Mouse (Mus musculus) cerebellum, postnatal 36 days (tissue): ENCODE data around the gene Xlr5c.
"Not testable (repeated sequence)": the region's sequence is repeated elsewhere in the genome, so short reads cannot be mapped to it uniquely, and the experiment has no call there.

Experiments used
- DNase-seq, 2 experiments: peaks; one replicate each; pipeline ENCODE4 v3.0.0; 2021 to 2022; ENCODE audit warnings: mixed read lengths in 2 of 2

Gene Xlr5c

DNA sequence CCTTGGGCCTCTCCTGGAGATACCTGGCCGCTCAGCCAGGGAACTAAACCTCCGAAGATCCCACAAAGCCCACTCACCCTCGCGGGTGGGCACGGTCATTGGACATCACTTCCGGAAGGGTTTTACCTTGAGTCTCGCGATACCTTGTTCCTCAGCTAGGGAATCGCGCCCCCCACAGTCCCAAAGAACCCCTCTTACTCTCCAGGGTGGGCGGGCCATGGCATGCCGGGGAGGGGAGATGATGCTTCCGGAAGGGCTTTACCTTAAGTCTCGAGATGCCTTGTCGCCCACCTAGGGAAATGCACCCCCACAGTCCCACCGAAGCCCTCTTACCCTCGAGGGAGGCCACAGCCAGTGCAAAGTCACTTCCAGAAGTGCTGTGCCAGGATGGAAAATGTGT is at the start of gene Xlr5c, which contains the start of gene Xlr5a:
Gene Xlr5c (minus strand): TSS at position 101 of the 400 bp plus-strand sequence.
Gene Xlr5a (minus strand): TSS at position 101 of the 400 bp plus-strand sequence.
- not testable (repeated sequence) for DNase-seq

DNA sequence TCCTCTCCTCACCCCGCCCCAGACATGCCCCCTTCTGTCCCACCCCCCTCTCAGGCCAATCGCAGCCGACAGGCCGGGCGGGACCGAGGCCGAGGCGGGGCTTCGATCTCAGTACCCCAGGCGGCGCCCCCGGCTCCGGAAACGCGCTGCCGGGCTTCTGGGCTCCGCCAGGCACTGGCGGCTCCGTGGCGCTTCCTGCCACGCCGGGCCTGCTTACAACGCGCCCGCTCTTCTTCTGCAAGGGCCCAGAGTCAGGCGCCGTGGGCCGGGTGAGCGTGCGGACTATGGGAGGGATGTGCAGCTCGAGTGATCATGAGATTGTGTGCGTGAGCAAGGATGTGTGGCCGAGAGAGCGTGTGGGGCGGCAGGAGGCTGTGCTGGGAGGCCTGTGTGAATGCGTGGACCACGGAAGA is 49.7 kb upstream of the Xlr5c start, which contains the start of gene Zfp275:
Gene Zfp275 (plus strand): TSS at position 139 of the 413 bp plus-strand sequence.
- DNase-seq, result peak; percentile 61 to 77

DNA sequence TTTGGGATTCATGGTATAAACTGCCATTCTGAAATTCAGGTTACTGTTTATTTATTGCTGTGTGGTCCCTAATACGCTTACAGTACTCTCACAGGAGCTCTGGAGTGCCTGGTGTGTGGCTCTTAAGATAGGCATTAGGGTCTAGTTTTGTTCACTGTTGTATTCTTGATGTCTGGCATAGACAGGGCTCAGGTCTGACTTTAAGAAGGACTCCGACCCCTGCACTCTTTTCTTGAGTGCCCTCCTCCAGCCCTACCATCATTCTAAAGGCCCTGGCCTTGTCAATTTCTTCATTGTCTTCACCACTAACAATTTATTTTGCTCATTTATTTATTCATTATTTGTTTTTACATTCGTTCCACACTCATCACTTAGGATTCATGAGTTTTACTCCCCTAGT is 49.3 kb upstream of the Xlr5c start:
- DNase-seq, result no peak

DNA sequence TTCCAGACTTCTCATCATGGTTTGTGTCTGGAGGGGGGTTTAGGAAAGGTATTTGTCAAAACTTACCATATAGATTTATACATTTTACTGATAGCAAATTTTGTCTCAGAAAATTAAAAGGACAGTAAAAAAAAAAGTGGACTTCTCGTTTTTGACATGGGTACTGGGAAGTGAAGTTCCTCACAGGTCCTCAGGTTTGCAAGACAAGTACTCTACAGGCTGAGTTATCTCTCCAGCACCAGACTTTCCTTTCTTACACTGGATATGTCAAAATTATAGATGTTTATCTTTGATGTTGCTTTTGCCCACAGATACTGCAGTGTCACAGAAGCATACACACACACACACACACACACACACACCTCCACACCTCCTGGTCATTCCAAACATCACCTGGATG is 48.7 kb upstream of the Xlr5c start:
- no peak for DNase-seq

DNA sequence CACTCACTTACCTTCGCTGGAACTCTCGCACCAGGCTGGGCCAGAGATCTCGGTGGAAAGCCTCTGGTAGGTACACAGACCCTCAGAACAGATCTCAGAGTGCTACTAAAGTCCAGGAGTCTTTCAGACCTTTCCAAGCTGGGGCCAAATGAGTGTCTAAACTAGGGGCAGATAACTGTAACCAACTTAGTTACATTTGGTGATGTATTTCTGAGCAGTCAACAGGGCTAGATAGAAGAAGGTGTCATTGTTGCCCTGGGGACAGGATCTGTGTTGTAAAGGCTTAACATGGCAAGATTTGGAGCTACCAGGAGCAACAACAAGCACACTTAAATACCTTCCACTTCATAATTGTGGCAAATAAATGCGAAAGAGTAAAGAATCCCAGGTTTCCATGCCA is 44.0 kb upstream of the Xlr5c start, which contains the start of gene Gm45015:
Gene Gm45015 (minus strand): TSS at position 101 of the 400 bp plus-strand sequence.
- no peak for DNase-seq

DNA sequence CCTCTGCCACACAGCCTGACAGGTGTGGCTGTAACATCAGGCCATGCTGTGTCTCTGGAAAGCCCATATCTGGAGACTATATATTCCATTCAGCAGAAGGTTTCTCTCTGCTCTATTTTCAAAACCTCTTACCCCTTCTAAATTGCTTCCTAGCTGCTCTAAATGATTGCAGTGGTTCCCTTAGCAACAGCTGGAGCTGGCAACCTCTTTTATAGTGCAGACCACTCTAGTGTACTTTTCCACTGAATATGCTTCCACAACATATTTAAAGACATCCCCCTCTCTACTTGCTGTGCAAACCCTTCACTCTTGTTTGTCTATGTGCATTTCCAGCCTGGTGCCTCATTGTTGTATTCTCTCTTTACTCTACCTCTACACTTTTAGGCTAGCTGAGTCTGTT is 40.8 kb upstream of the Xlr5c start:
- DNase-seq, result no peak

DNA sequence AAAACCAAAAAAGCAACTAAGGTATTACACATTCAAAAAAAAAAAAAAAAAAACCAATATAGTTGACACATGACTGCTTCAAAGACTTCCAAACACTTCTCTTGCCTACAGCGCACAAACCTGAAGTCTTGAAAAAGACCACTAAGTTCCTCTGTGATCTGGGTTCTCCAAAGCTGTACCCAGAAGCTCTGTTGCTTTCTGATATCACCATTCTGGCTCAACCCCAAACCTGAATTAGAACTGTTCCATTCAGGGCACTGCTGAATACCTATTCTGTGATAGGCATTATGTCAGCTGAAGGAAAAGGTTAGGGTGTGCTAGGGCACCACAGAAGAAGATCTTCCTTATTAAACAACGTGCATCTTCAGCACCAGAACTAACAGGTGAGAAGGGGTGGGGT is 34.4 kb upstream of the Xlr5c start:
- no peak for DNase-seq

DNA sequence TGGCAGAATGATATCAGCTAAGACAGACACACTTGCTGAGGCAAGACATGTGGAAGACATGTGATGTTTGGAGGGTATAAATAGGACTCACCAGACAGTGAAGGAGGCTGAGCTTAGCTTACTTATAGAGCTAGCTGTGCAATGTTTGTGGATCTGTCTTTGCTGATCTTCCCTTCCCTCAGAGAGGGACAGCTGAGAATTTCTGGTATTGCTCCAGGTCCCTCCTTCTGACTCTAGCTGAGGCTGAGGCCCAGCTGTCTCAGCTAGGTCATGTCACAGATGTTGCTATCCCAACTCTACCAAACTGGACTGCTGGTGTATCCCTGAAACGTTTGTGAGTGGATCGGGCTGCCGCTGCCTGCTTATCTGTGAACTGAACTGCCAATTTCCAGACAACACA is 28.3 kb upstream of the Xlr5c start:
- DNase-seq, result no peak

DNA sequence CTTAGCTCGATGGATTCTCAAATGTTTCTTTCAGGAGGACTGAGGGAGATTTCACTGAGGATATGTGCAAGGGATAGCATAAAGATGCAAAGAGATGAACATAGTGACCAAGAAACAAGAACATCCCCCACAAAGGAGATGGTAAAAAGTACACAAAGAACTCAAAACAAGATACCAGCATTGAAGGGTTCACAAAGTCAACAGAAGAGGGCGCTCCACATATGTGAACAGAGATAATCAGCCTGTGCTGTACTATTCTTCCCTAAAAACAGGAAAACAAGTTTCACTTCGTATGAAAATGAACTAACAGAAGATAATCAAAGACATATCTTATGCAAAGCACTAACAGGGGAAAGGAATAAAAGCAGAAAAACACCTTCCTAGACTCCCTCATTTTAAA is 19.7 kb upstream of the Xlr5c start:
- DNase-seq, result peak; percentile 9 to 43

DNA sequence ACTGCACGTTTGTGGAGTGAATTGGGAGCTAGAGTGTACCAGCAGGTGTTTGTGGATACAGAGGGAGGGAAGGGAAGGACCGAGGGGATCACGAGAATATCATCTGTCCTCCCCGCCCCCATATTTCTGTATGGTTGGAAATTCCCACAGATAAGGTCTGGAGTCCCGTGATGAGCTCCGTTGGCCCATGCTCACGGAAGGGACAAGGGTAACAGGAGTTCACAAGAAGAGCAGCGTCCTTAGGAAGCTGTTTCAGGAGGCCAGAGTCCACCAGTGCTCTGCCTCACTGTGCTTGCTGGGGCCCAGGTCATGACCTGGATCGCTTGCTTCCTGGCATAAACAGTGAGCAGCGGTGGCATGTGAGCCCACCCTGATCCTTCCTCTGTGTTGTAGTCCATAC is 3.0 kb upstream of the Xlr5c start:
- DNase-seq, result not testable (repeated sequence)

DNA sequence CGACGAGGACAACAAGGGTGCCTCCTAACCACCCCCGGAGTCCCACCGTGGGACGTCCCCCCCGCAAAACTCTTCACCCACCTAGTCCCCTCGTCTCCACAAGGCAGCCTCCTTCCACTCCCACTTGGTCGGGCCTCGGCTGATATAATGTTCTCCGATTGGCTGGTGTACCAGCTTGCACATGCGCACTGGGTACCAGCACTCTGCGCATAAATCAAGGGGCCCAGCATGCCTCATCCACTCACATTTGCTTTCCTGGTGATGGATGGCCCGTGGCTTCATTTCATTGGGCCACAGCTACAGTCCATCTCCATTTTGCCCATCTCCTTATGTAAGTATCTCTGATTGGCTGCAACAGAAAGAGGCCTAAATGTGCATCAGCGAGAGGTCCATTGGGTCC is 27.5 kb downstream of the Xlr5c start, which contains the start of gene Xlr3c:
Gene Xlr3c (minus strand): TSS at position 121 of the 400 bp plus-strand sequence.
- DNase-seq, result not testable (repeated sequence)

DNA sequence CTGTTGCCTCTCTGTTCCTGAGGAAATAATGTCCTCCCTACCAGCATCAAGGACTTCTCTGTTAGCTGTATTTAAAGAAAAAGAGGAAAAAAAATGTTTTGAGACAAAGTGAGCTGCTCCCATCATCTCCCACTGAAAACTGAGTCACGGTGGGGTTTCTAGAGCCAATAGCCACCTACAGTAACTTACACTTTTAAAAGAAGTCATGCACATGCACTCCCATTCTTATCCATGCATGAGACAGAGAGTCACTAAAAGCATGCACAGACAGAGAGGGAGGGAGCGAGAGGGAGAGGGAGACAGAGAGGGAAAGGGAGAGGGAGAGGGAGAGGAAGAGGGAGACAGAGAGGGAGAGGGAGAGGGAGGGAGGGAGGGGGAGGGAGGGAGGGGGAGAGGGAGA is 30.3 kb downstream of the Xlr5c start:
- not testable (repeated sequence) for DNase-seq

DNA sequence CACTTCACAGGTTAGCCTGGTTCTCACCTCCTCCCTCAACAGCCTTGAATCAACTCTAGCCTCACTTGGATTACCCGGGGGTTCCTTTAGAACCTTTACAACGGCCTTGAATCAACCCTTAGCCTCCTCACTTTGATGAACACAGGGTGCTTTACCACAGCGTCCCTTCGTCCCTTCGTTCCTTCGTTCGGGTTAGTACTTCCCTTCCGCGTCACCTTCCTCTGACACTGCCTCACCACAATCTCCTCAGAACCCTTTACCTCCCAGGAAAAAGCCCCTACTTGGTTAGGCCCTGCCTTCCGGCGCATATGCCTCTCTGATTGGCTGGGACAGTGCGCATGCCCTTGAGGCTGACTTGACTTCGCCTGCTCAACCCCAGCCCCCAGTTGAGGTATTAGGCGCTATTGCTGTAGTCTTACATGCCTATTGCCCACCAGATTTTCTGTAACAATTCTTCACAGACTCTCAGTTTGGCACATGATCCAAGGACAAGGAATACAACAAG is 49.9 kb downstream of the Xlr5c start, which contains the start of gene Xlr4c:
Gene Xlr4c (minus strand): TSS at position 310 of the 505 bp plus-strand sequence.
- DNase-seq, result not testable (repeated sequence)
